Mouse (Mus musculus) c-Kit-positive CD71-positive TER-119-negative erythroid progenitor cells, embryonic 14.5 days (primary cell): ENCODE data around the gene Pakap.

Experiments
- DNase-seq: peaks from one replicate; pipeline ENCODE4 v3.0.0-alpha.2; 2013; ENCODE audit warnings: low read depth

The Pakap gene

DNA sequence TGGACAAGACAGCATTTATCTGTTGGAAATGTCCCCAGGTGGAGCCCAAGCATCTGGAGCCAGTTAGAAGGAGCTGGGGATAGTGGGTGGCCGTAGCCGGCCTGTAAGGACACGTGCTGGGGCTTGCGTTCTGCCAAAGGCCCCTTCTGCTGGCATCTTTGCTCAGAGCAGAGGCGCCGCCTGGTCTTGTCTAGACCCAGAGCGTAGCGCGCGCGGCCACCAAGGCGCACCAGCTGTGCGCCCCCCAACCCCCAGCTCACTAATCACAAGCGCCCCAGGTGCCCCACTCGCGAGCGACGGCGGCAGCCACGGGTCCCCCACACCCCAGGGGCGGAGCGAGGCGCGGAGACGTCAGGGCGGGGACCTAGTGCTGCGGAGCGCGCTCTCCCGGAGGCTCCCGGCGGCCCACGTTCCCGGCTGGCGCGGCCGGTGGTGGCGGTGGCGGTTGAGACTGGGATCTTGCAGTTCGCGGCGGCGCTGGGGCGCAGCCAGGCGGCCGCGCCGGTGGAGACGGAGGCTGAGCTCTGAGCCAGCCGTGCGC is at the start of gene Pakap:
Gene Pakap, plus strand, starts transcription at position 514 of the 541 bp plus-strand sequence.
- DNase-seq: no peak

DNA sequence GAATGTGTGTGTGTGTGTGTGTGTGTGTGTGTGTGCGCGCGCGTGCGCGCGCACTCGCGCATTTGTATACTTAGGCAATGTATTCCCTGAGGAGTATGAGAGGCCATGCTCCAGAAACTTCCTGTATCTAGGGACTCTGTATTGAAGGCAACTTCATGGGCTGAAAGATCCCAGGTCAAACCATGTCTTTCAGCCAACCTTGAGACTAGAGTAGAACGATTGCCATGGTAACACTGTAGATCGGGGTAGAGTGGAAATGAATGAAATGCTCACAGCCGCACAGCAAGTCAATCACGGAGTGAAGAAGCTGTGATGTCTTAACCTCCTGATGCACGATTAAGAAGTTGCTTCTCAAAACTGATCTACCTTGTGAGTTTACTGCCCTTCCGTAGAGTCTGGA is 44.5 kb upstream of the Pakap start:
- no peak for DNase-seq

DNA sequence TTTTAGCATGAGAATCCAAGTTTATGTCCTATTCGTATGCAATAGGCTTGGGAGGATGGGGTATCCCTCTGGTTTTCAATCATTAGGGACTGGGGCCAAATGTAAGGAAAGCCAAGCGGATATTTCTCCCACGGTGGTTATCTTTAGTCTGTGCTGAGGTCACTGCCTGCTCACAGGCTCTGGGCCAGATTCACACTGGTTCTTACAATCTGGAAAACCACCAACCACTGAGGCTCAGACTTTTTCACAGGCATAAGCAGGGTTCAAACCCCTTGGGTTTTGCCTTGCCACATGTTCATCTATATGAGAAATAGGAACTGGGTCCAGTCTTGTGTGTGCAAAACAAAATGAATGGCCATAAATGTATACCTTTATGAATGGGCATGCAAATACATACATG is 43.5 kb upstream of the Pakap start:
- DNase-seq: no peak

DNA sequence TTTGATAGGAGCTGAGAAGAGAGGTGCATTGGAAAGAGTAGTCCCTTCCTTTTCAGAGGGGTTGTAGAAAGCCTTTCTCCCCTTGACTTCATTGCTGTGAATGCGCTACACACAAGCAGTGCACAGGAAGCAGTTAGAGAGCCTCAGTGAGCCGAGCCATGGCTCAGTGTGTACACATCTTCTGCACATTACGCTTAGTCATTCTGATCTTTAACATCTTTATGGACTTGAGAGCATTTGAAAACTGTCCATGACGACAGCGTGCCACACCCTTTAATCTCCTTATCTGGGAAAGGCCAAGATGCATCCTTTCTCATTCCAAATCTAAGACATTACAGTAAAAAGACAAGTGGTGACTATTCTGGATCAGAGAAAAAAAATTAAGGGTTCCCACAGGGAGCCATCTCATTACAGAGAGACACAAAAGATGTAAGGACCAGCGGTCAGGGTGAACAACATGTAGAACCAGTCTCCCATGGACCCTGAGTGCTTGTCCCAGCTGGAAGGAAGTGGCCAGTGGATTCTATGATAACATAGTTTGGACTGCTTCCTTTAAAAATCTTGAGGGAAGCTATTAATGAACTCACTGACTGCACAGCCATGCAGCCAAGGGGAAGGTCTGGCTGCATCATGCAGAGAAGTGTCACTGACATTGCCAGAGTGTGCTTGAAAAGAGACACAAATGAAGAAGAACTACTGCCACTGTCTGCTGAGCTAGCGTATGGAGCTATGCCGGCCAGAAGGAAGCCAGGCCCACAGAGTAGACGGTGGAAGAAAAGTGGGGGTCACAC is 42.6 kb upstream of the Pakap start:
- DNase-seq: no peak

DNA sequence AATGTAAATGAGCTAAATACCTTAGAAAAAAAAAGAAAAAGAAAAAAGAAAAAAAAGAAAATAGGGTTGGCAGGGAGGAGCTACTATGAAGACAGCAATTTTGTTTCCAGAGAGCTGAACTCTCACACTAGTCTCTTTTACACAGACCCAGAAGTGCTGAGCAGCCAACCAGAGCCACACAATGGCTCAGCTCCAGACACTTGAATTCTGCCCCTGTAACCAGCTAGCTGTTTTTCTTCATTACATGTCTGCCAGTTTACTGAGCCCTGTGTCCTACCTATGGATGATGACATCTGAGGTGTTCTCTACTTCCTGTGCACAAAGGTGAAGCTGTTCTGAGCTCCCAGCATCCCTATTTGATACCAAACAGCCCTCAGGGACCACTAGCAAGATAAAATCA is 39.7 kb upstream of the Pakap start:
- DNase-seq: no peak

DNA sequence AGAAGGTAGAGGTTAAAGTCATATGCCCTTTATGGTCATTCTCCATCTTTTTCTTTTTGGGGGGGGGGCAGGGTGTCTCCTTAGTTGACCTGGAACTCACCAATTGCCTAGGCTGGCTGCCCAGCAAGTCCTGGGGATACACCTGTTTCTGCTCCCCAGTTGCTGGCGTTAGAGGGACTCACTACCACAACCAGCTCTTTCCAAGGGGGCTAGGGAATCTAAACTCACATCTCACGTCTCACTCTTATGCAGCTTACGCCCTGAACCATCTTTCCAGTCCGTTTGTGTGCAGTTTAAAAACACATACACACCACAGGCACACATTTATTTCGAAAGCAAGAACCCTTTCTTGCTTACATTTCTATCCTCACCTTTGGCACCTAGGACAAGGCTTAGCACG is 34.3 kb upstream of the Pakap start:
- DNase-seq: no peak

DNA sequence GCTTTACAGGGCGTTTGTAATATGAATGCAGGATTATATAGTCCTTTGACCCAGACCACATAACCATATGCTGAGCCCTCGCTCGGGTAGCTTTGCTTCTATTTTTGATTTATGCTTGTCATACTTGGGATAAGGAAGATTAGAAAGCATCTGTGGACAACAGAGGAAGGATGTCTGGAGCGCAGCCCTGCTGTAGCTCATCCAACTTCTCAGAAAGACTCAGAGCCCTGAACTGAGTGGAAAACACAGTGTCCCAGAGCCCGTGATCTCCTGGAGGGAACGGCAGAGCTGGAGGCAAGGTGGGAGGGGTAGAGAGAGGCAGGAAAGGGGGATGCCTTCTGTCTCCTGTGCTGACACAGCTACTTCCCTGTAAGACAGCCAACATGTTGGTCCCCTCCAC is 33.7 kb upstream of the Pakap start:
- DNase-seq: no peak

DNA sequence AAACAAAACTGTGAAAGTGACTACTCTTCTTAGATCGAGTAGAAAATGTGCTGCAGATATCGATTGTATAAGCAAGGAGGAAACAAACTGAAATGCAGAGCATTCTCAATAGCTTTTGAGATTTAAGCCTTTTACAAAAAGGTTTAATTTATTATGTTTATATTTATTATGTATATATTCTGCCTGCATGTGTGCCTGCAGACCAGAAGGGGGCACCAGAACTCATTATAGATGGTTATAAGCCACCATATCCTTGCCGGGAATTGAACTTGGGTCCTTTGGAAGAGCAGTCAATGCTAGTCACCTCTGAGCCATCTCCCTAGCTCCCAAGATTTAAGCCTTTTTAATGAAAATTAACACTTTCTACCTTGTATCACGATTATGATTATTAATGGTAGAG is 32.9 kb upstream of the Pakap start:
- no peak for DNase-seq

DNA sequence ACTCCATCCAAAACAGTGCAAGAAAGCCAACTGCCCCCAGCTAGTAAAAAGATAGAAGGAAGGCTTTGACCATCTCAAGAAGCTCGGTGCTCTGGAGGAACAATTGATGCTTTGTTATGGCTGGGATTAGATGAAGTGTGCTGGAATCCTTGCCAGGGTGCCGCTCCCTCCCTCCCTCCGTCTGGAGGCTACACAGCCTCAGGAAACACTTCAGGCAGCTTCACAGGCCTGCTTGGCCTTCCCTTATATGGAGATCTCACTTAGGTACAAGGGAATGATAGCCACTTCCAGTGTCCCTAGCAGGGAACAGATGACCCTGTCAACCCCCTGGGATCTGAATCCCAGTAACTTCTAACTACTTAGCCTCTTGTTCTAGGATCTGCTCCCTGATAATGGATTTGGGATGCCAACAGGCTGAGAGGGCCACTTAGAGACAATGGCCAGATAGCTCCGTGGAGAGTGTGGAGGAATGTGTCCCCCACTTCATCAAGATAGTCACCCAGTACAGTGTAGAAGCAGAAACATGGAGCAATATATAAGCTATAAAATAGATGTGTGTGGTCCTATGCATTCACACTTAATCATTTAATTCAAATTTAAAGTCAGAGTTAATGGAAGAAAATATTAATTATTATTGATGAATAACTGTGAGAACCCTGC is 29.8 kb upstream of the Pakap start:
- no peak for DNase-seq

DNA sequence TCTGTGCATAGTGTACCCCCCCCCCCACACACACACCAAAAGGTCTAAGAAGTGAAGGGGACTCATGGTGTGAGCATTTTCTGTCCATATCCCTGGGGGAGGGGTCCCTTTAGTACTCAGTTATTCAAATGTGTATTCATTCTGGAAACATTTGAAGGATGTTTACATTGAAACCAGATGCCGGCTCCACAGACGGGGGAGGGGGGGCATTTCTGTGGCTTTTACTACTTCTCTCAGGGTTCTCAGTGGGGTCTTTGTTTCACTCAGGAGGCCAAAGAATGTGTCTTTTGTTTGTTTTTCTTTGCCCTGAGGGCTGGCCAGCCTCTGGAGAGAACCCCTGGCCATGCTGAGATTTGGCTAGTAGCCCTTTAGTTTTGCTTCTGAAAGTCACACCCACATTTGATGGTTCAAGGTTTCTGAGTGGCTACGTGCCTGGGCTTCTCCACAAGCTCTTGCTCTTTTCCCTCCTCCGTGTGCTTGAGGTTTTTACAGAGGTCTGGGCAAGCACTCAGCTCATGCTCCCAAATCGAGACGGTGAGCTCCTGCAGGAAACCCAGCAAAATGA is 24.2 kb upstream of the Pakap start:
- DNase-seq: no peak

DNA sequence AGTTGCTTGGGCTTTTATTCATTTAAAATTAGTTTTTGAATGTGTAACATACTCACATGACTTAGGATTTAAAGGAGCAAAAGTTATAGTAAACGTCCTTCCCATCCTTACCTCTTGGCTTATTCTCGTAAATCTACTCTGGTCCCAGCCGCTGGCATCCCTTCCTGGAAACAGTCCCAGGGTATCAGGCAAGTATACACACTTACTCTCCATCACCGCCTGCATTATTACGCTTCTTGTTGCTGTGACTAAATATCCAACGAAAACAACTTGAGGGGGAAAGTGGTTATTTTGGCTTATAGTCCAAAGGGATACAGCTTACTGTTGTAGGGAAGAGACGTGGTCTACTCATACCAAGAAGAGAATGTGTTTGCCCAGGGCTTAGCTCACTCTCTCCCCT is 20.2 kb upstream of the Pakap start:
- DNase-seq: no peak

DNA sequence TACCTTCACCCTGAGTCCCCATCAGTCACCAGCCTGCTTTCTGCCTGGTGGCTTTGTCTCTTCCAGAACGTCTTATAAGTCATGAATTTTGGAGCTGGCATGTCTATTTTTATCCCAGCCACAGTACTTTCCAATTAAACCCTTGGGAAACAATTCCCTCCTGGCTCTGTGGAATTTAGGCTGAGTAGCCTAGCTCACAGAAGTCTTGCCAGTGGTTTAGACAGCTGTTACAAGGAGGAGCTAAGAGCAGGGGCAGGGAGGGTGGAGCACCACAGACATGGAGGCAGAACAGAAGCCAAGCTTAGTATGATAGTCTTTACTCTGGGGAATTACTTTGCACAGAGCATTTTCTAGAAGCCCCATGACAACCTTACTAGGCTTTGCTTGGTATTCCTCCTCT is 17.8 kb upstream of the Pakap start:
- no peak for DNase-seq

DNA sequence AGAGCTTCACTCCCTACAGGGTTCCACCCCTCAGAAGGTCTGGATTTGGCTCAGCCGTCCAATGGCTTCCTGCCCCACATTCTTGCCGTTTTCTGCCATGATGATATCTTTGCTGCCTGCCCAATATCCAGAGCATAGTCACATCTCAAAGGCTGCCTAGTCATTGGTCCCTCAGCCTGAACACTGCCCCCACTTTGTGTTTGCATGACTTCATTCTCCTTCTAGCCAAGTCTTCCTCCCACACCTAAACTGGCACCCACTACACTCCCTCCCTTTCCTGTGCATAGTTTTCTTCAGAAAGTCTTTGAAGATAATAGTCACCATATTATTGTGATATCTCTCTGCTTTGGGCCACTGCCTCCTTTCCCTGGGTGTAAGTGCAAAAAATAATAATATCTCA is 10.9 kb upstream of the Pakap start:
- DNase-seq: no peak

DNA sequence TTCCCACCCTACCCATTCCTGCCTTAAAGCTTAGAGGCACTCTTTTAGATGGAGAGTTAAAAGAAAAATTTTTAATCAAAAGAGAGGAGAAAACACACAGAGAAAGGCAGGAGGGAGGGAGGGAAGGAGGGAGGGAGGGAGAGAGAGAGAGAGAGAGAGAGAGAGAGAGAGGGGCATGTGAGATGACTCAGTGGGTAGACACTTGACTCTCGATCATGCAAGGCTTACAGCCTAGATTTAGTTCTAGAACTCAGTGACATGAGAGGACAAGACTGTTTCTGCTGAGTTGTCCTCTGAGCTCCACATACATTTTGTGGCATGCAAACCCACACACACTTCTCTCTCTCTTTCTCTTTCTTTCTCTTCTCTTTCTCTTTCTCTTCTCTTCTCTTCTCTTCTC is 8.5 kb upstream of the Pakap start:
- no peak for DNase-seq

DNA sequence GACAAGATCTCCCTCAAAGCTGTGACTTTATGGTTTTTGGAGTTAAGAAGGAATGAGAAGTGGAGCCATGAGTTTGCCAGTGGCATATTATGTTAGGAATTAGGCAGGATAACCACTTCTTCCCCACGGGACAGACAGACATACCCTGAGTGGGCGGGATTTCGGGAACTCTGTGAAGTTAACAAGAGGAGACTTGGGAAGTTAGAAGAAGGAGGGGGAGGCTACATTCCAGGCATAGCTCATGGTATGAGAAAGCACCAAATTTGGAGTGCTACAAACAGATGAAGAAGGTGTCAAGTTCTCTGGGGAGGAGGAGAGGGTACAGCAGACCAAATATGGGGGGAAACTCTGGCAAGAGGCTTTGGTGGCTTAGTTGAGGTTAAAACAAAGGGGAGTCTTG is 8.0 kb upstream of the Pakap start:
- DNase-seq: no peak

DNA sequence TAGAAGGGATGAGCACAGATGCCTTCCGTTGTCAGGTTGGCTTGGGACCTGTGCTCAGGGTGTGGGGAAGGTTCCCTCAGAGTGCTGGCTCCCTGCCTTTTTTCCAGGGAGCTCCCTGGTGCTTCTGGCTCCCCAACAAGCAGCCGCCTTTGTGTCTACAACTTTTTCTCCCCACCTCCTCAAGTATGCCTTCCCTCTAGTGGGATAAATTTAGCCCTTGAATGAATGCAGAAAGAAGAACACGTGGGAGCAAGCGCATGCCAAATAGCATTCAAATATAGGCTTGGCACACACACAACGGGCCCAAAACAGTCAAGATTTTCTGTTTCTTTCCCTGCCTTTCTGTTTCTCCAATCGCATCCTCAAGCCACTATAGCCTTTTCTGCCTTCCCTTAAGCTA is 6.9 kb upstream of the Pakap start:
- no peak for DNase-seq

DNA sequence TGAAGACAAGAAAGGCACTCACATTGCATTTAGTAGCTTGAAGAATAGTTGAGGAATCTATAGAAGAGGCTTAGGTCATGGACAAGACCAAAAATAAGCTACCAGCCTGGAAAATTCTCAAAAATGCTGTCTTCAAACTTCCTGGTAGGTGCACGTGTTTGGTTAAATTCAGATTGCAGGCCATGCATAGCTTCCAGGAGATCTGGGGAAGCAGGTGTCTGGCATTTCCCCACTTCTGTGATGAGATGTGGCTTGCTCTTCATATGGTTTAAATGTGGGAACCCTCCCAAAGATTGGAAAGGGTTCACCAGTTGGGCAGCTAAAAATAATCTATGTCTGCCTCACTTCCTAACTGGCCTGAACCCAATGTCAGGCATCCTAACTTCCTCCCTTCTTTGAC is 2.7 kb upstream of the Pakap start:
- DNase-seq: no peak

DNA sequence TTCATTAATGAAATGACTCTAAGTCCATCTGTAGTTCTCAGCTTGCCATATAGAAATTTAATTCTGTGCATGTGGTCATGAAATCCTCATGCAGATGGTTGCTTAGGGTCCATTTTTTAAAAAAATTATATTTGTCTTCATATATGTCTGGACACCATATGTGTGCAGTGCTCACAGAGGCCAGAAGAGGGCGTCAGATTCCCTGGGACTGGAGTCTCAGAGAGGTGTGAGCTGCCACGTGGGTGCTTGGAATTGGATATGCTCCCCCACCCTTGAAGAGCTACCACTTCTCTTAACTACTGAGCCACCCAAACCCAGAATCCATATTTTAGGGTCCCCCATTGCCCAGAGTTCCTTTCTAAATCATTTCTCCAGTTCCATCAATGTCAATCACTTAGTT is 2.2 kb upstream of the Pakap start:
- DNase-seq: no peak

DNA sequence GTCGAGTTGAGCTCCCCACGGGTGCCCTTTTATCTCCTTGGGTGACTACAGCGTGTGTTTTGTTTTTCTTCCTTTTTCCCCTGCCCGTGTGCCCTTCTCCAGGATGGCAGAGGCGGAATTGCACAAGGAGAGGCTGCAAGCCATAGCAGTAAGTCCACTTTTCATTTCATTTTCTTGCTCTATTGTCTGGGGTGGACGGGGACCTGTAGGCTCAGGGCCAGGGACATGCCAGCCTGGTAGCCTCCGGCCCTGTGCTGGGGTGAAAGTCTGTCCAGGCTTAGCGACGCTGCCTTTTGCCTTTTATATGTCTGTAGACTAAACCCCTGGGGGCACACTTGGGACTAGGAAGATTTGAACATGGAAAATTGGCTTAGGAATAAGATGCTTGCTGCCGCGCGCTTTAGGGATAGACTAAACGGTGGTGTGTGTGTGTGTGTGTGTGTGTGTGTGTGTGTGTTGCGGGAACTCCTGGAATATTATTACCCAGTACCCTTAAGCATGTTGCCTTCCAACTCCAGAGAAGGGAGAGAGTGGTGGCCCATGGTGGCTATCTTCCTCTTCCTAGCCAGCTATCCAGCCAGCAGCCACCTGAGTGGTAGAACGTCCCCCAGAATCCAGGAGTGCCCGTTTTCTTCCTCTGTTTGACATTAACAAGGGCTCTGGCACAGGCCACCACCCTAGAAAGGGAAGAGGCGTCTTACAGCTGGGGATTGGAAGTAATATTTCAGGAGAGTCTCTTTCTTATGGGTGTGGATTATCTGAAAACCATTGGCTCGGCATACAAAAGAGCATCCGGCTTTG is 489 bp downstream of the Pakap start:
- no peak for DNase-seq

DNA sequence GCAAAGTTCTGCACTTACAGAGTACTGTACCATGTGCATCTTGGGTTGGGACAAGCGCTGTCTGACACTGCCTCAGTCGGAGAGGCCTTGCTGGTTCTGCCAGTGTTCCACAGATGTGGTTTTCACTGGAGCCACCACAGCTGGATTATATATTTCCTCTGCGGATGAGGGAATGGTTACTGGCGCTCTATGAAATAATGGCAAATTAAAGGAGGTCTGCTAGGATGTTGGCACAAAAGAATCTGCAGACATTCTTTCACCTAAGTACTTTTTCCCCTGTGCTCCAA is 1.0 kb downstream of the Pakap start:
- no peak for DNase-seq

DNA sequence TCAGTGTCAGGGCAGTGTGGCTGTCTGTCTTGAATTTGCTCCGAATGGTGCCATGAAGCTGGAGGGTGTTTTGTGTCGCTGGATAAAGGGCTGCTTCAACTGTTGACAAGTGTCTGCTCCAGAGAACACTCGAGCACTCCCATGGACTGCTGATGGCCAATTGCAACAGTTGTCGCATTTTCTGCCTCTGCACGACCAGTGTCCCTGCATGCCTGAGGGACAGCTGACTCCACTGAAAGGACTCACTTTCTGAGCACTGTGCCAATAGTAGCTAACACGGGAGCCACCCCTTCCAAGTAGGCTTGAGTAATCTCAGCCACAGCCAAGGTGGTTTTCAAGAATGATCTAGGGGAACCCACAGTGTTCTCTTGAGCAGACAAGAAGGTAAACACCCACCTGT is 1.7 kb downstream of the Pakap start:
- DNase-seq: no peak

DNA sequence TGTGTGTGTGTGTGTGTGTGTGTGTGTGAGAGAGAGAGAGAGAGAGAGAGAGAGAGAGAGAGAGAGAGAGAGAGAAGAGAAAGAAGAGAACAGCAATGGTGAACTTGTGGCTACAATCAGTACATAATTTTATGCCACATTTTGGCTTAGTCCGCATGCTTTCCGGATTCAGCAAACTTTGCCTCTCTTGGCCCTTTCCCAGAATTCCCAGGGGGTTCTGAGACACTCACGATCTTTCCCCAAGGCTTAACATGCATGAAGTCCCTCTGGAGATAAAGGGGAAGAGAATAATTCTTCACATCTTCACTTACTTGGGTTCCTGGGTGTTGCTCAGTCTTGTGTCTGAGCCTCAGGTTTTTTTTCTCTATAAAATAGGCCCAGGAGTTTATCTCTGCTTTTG is 2.2 kb downstream of the Pakap start:
- DNase-seq: no peak

DNA sequence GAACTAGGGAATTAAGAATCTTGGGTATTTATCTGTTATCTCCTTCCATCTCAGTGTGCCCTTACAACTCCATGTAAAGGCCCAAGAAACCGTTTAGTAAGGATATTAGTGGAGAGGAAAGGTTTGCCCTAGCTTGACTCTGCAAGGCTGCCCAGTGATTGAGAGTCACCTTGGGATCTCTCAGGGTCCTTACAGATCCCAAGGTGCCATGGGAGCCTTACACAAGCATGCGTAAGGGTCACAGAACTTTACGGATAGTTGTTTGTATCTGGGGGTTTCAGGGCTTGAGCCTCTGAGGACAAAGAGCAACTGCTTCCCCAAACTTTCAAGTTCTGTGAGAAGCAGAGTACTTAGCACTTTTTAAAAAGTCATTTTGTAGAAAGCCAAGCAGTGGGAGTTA is 6.2 kb downstream of the Pakap start:
- DNase-seq: no peak
